Comparison of ENCODE assay signal across 14 mouse cellular contexts in genomic region chr7:122351816-122352215, GRCm38 (mm10).
DNase-seq lines count a peak whose midpoint lies in the region; ATAC-seq and TF ChIP-seq lines count a peak whose summit lies in the region.
"Had no signal": no experiment of that assay in that cellular context is flagged by ENCODE, and none has a peak within 500 bp of the region (broad histone marks: within the 10 kb centered on the region; RNA-seq: fewer than 3 reads in every experiment).

No protein-coding gene starts in this region.

- WGBS in liver, postnatal 0 days (ENCODE audit: insufficient replicate concordance) = 56% methylated on average over 4 of the region's 4 CpGs
- 61% methylated on average over 4 of the region's 4 CpGs for WGBS in liver, embryonic 12.5 days (ENCODE audit: insufficient replicate concordance)
- WGBS in hindbrain, embryonic 14.5 days = 88% methylated on average over 4 of the region's 4 CpGs

- ATAC-seq in liver, postnatal 0 days = no peak
- ATAC-seq in liver, embryonic 12.5 days = no peak
- no peak for ATAC-seq in hindbrain, embryonic 14.5 days (ENCODE audit: low FRiP score)

- DNase-seq in liver, postnatal 0 days = no peak
- peak; percentile 46 for DNase-seq in CD4-positive, CD25-positive, alpha-beta regulatory T cell, adult 2 months (ENCODE audit: low read depth, low spot score)
- DNase-seq in hindbrain, embryonic 14.5 days (ENCODE audit: low spot score) = no peak
- peak; percentile 68 to 76 for DNase-seq in thymus, postnatal 10 days (ENCODE audit: low spot score in 2 of 2)
- DNase-seq in adrenal gland, adult 18-20 months (ENCODE audit: low spot score in 2 of 2) = no peak
- no peak for DNase-seq in yolk sac, embryonic 10.5 days (ENCODE audit: low spot score)
- DNase-seq: cerebellum, adult 8-10 months; gastrocnemius, adult 2 months; lung, postnatal 14 days; right cerebral cortex, postnatal 4 days had no signal

- H3K4me1 ChIP-seq in liver, postnatal 0 days (ENCODE audit: insufficient read depth) = no peaks in the 10 kb centered on the region; the same call in 1 of the 2 replicates
- H3K4me1 ChIP-seq in liver, embryonic 12.5 days = no peaks in the 10 kb centered on the region
- peaks cover 15% of the 10 kb centered on the region; the same call in 1 of the 2 replicates for H3K4me1 ChIP-seq in hindbrain, embryonic 14.5 days (replicated peaks; ENCODE audit: control insufficient read depth, insufficient read depth, low read length)

- TF ChIP-seq CTCF in liver, postnatal 0 days (IDR thresholded peaks at IDR 0.05; ENCODE audit: low read depth) = no peak

- no peaks in the 10 kb centered on the region for H3K36me3 ChIP-seq in liver, postnatal 0 days (replicated peaks; ENCODE audit: insufficient read depth, low read length)
- no peaks in the 10 kb centered on the region for H3K36me3 ChIP-seq in liver, embryonic 12.5 days
- no peaks in the 10 kb centered on the region for H3K36me3 ChIP-seq in hindbrain, embryonic 14.5 days (replicated peaks; ENCODE audit: control insufficient read depth, insufficient read depth)
- H3K36me3 ChIP-seq: heart, embryonic 10.5 days had no signal

- H3K4me3 ChIP-seq in liver, postnatal 0 days (ENCODE audit: low read depth, low read length) = no peak overlapping the region
- H3K4me3 ChIP-seq in liver, embryonic 12.5 days = no peak overlapping the region
- H3K4me3 ChIP-seq in hindbrain, embryonic 14.5 days (replicated peaks; ENCODE audit: low read length) = no peak overlapping the region
- H3K4me3 ChIP-seq: gastrocnemius, adult 2 months; heart, embryonic 10.5 days had no signal

- H3K4me2 ChIP-seq in liver, postnatal 0 days (ENCODE audit: low read depth, low read length) = no peak overlapping the region
- H3K4me2 ChIP-seq in liver, embryonic 12.5 days = no peak overlapping the region
- H3K4me2 ChIP-seq in hindbrain, embryonic 14.5 days (replicated peaks) = no peak overlapping the region
- H3K4me2 ChIP-seq: liver, embryonic 11.5 days had no signal

- H3K27ac ChIP-seq in liver, postnatal 0 days (ENCODE audit: low read depth) = peak overlapping the region; percentile 58
- H3K27ac ChIP-seq in liver, embryonic 12.5 days = no peak overlapping the region
- H3K27ac ChIP-seq in hindbrain, embryonic 14.5 days = 0 out of 2 replicates have a peak overlapping the region, but pooled peaks have one; percentile 70
- H3K27ac ChIP-seq: gastrocnemius, adult 2 months; heart, embryonic 10.5 days; kidney, postnatal 0 days had no signal

- H3K9ac ChIP-seq in liver, postnatal 0 days (replicated peaks) = no peak overlapping the region
- no peak overlapping the region for H3K9ac ChIP-seq in liver, embryonic 12.5 days
- H3K9ac ChIP-seq in hindbrain, embryonic 14.5 days = no peak overlapping the region

- no peak for TF ChIP-seq EP300 in liver, postnatal 0 days (IDR thresholded peaks at IDR 0.05; ENCODE audit: low read depth)

- no peaks in the 10 kb centered on the region for H3K9me3 ChIP-seq in liver, postnatal 0 days (ENCODE audit: low read length)
- H3K9me3 ChIP-seq in liver, embryonic 12.5 days (replicated peaks) = no peaks in the 10 kb centered on the region
- no peaks in the 10 kb centered on the region for H3K9me3 ChIP-seq in hindbrain, embryonic 14.5 days (ENCODE audit: control insufficient read depth, low read length)
- H3K9me3 ChIP-seq: heart, embryonic 10.5 days had no signal

- no peaks in the 10 kb centered on the region for H3K27me3 ChIP-seq in liver, postnatal 0 days (ENCODE audit: insufficient read depth, low read length)
- H3K27me3 ChIP-seq in liver, embryonic 12.5 days (replicated peaks) = no peaks in the 10 kb centered on the region
- no peaks in the 10 kb centered on the region for H3K27me3 ChIP-seq in hindbrain, embryonic 14.5 days (ENCODE audit: control insufficient read depth, insufficient read depth, low read length)

Comparison
In these comparisons a context has a peak if more than half of its experiments do, and no peak if none do; other contexts are left out.
1. DNase-seq: peak in CD4-positive, CD25-positive, alpha-beta regulatory T cell, adult 2 months (single experiment) and thymus, postnatal 10 days (2 of 2); none in liver, postnatal 0 days (single experiment), hindbrain, embryonic 14.5 days (single experiment), adrenal gland, adult 18-20 months (0 of 2) and yolk sac, embryonic 10.5 days (single experiment).